Mouse (Mus musculus) hindlimb bud, embryonic 11.5 days (tissue): Measurements from ENCODE around the gene Ehmt1.

ENCODE experiments used
- DNase-seq: peaks from one replicate; pipeline ENCODE4 v3.0.0-alpha.2; 2012; ENCODE audit warnings: low read depth, low spot score; ENCODE audit errors: extremely low spot score

The Ehmt1 gene

DNA sequence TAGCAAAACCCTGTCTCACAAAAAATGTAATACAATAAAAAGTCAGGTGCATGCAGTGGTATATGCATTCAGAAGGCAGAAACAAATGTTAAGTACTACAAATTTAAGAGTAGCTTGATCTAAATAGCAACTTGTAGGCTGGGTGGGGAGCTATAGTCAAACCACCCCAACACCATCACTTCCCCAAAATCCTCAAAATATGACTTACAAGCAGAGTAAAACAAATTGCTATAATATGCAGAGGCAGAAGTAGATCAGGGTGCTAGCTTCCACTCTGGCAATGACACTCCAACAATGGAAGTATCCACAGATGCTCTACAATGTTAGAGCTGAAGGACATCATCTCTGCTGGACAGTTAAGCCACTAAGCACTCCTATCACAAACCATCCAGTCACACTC, 6.8 kb downstream of the Ehmt1 start:
- no peak for DNase-seq

- DNase-seq: no peak
Observed at GRCm38 (mm10) chr2:24912189-24912588, 7.2 kb downstream of the Ehmt1 start.

DNA sequence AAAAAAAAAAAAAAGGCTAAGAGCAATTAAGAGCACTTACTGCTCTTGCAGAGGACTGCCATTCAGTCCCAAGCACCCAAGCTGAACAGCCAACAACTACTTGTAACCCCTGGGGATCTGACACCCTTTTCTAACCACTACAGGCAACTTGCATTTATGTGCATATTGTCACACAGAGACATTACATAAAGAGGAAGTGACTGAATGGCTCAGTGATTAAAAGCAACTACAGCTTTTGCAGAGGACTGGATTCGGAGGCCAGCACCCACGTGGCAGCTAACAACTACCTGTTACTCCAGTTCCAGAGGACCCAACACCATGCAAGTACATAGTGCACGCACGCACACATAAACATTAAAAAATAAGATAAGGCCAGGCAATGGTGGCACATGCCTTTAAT, 8.9 kb downstream of the Ehmt1 start:
- DNase-seq: no peak

DNA sequence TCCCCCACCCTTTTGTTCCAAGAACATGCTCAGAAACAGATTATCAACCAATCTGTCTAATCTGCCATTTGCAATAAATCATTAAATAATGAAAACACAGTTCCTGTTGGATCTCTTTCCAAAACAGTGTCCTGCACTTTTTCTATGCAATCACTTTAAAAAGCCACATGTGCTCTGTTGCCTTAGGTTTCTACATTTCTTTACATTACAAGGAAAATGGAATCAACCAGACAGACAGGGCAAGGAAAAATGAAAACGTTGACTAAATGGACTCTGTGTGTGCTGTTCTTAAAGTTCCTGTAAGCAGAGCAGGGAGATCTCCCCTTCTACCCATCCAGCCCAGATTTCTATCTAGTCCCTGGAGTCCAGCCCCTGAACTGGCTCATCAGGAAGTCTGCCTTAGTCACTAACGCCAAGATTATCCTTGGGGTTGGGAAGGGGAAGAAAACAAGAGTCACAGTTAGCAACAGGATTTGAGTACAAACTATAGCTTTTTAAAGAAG, 13.7 kb downstream of the Ehmt1 start:
- no peak for DNase-seq

- no peak for DNase-seq
Observed at GRCm38 (mm10) chr2:24904823-24905652, 14.4 kb downstream of the Ehmt1 start.

GRCm38 (mm10) chr2:24902999-24903398, 16.4 kb downstream of the Ehmt1 start:
- DNase-seq: no peak

- DNase-seq: no peak
Observed at GRCm38 (mm10) chr2:24901055-24901454, 18.4 kb downstream of the Ehmt1 start.

GRCm38 (mm10) chr2:24899292-24899691, 20.1 kb downstream of the Ehmt1 start:
- DNase-seq: no peak

- no peak for DNase-seq
Observed at GRCm38 (mm10) chr2:24896761-24897160, 22.7 kb downstream of the Ehmt1 start.

DNA sequence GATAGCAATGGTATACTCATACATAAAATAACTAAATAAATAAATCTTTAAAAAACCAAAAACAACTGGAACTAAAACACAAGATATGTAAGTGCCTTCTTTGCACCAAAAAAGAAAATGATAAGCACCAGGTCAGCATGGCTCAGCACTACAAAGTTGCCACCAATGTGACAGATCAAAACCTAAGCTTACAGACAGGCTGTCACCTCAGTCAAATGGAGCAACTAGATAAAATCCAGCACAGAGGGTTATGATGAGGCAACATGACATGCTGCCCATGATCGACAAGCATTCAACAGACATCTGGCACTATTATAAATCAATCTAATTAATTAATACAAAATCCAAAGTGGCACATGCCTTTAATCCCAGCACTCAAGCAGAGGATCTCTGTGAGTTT, 25.2 kb downstream of the Ehmt1 start:
- DNase-seq: no peak

DNA sequence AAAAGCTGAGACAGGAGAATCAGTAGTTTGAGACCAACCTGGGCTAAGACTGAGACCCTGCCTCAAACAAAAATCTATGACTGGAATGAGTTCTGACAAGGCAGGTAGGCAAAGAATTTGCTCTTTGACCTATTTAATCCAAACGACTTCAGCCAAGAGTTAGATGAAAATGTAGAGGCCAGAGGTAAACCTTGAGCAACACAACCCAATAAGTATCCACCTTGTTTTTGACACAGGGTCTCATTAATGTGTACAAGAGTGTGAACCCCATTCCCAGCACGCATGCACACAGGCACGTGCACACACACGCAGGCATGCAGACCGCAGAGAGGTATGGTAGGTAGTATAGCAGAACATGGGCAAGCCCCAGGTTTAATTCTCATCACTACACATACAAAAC, 27.1 kb downstream of the Ehmt1 start:
- DNase-seq: no peak

DNA sequence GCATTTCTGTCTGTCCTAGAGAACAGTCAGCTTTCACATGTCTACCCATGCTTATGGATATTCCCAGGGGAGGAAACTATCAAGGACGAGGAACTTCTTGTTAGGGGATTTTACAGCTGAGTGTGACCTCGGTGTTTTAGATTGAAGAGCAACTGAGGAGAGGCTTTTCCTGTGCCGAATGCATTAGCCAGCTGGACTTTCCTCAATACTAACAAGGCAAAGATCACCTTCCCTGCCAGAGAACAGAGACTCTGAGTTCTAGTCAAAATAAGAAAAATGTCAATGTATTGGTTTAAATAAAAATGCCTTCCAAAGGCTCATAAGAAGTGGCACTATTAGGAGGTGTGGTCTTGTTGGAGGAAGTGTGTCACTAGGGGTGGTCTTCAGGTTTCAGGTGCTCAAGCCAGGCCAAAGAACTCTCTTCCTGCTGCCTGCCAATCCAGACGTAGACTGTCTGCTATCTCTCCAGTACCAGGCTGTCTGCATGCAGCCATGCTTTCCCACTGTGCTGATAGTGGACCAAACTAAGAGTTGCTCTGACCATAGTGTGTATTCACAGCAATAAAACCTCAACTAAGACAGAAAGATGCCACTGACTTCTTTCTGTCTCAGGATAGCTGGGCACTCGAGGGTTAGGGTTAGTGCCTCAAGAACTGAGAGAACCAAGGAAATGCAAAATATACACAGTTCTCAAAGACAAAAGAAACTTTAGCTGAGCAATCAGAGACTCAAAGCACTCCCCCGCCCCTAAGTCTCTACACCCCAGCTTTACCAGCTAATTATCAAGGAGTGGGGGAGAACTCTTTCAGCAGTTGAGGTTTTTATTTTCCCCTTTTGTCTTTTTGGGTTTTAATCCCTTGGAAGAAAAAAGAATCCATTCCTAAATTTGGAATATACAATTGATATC, 28.6 kb downstream of the Ehmt1 start:
- no peak for DNase-seq

GRCm38 (mm10) chr2:24888895-24889294, 30.5 kb downstream of the Ehmt1 start:
- no peak for DNase-seq

GRCm38 (mm10) chr2:24880686-24881085, 38.7 kb downstream of the Ehmt1 start:
- DNase-seq: no peak

GRCm38 (mm10) chr2:24870952-24871351, 48.5 kb downstream of the Ehmt1 start:
- no peak for DNase-seq

DNA sequence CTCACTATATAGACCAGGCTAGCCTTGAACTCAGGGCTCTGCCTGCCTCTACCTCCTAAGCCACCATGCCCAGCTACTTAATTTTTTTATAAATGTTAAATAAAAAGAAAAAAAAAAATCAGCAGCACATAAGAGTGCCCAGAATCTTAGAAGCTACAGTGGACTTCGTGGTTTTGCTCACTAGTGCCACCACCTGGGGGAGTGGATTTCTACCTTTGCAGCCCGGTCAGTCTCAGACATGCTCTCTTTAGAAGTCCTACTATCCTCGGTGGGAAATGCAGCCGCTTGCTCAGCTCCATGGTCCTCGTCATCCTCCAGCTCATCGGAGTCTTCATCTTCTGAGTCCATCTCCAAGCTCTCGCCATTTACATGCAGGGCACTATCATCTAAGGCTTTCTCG, 56.4 kb downstream of the Ehmt1 start:
- DNase-seq: no peak

- DNase-seq: no peak
Observed at GRCm38 (mm10) chr2:24852408-24852807, 67.0 kb downstream of the Ehmt1 start.

- no peak for DNase-seq
Observed at GRCm38 (mm10) chr2:24846557-24846956, 72.9 kb downstream of the Ehmt1 start.

DNA sequence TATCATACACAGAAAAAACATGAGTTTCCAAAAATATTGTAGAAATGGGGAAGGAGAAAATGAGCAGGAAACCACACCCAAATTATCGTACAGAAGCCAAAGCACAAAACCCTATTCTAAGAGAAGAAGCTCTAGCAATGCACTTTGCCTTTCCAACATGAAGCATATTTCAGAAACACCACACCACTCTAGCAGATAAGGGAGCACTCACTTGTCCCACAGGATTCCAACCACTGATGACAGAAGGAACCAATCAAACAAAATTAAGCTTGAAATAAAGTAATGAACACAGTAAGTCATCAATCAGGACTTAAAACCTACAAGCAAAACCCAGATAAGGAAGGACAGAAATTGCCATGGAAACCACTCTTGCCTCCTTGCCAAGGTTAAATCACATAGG, 74.2 kb downstream of the Ehmt1 start:
- no peak for DNase-seq

DNA sequence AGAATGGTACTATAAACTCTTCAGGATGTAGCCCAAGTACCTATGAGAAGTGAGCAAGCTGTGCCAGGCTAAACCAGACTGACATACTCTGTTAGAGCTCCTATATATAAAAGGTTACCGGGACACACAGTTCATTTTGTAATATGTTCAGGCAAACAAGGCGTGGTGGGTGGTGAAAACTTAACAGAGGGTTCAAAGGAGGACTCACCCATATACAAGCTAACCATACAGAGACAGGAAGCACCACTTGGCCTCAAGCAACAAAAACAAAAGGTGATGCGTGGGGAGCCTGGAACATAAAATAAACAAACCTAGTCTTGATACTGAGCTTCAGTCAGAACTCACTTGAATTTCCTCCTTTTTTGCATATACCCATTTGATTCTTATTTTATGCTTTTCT, 88.8 kb downstream of the Ehmt1 start:
- DNase-seq: no peak

GRCm38 (mm10) chr2:24809746-24810145, 109.7 kb downstream of the Ehmt1 start:
- no peak for DNase-seq

- DNase-seq: no peak
Observed at GRCm38 (mm10) chr2:24807691-24808090, 111.7 kb downstream of the Ehmt1 start.
